Mouse (Mus musculus) CD8-positive naive resting alpha-beta T cell, adult 2 months (primary cell): ENCODE measurements around the gene Nfib.

ENCODE experiments used
- DNase-seq, 2 experiments: peaks; one replicate each; pipeline ENCODE4 v3.0.0; 2022; ENCODE audit warnings: low read depth in 2 of 2, low spot score in 2 of 2

Gene Nfib

GRCm38 (mm10) chr4:82502012-82502411 lies 203.5 kb downstream of the Nfib start:
- no peak for DNase-seq

GRCm38 (mm10) chr4:82500578-82501098 lies 204.9 kb downstream of the Nfib start:
- no peak for DNase-seq

GRCm38 (mm10) chr4:82499725-82500577 lies 205.6 kb downstream of the Nfib start:
- DNase-seq: no peak

GRCm38 (mm10) chr4:82499238-82499637 lies 206.3 kb downstream of the Nfib start:
- no peak for DNase-seq

GRCm38 (mm10) chr4:82497671-82498631 lies 207.6 kb downstream of the Nfib start:
- no peak for DNase-seq

GRCm38 (mm10) chr4:82497141-82497566 lies 208.4 kb downstream of the Nfib start:
- no peak for DNase-seq

- DNase-seq: no peak
Measured at GRCm38 (mm10) chr4:82496383-82496782, 209.2 kb downstream of the Nfib start.

DNA sequence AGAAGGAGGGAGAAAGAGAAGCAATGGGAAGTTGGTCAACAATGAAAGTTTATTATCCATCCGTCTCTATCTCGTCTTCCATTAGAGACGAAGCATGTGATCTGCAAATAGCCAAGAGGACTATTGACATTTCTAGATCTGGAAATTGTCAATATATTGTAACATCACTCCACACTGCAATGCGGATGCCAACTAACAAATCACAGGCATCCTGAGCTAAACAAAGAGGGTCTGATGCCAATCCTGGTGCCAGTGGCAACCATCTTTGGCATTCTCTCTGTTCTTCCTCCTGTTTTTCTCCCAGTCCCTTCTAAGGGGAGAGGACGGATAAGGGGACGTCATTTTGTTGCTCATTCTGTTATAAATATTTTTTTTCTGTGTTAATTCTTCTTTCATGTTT lies 209.9 kb downstream of the Nfib start:
- DNase-seq: no peak

GRCm38 (mm10) chr4:82494829-82495228 lies 210.7 kb downstream of the Nfib start:
- DNase-seq: no peak

DNA sequence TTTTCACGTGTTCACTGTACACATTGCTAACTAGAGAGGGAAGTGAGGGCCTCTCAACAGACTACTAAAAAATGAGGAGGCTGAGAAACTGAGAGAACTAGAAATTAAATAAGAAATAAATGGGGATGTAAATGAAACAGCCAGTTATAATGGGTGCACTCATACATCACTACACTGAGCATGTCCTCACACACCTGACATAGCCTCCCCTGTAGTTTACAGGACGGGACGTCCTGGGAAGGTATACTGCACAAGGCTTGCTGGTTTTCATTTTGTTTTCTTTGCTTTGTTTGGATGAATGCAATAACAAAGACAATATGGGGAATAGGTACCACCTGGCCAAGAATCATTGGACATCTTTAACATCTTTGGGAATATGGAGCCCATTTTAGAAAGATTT lies 211.1 kb downstream of the Nfib start:
- DNase-seq: no peak

DNA sequence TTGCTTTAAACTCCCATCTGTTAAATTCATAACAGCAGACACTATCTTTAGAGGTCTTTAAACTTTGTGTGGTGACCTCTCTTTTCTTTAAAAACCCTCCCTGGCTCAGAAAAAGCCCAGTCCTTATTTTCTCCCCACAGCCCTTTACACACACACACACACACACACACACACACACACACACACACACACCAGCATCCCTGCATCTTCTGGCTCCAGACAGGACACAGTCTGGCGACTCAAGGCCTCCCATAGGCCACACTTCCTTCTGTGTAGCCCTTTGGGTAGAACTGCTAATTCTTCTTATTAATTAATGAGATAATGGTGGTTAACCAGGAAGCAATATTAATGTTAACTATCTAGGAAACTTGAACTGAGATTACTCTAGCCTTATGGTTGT lies 211.7 kb downstream of the Nfib start:
- no peak for DNase-seq

DNA sequence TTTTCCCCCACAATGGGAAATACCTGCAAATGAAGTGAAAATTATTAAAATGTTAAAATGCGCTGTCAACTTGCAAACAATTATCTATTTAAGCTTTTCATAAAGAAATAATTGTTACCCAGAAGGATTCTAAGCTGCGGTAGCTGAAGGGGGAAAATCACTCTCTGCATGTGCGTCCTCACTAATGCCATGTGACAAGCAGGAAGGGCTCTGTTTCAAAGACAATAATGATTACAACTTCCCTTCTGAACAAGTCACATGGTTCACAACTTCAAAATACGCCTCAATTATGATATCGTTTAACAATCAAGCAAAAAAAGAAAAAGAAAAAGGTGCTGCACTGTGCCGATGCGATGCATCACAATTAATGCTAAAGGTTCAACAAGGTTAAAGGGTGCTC lies 212.2 kb downstream of the Nfib start:
- DNase-seq: no peak

- no peak for DNase-seq
Measured at GRCm38 (mm10) chr4:82492737-82493136, 212.8 kb downstream of the Nfib start.

- no peak for DNase-seq
Measured at GRCm38 (mm10) chr4:82489939-82490338, 215.6 kb downstream of the Nfib start.

DNA sequence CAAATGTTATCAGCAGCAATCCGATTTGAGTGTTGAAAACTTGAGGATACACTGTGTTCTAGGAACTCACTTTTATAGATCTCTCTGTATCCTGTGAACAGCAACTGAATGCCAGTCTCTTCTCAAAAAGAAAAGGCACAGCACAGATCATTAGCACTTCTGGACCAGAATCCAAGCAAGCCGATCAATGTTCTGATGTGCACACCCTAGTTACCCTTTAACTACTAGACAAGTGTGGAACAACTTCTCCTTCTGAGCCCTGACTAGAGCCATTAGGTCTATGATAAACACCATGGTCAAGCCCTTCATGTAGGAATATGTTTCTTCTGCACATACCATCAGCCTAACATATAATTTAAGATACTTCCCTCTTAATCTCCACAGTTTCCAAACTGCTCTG lies 219.6 kb downstream of the Nfib start:
- DNase-seq: no peak

DNA sequence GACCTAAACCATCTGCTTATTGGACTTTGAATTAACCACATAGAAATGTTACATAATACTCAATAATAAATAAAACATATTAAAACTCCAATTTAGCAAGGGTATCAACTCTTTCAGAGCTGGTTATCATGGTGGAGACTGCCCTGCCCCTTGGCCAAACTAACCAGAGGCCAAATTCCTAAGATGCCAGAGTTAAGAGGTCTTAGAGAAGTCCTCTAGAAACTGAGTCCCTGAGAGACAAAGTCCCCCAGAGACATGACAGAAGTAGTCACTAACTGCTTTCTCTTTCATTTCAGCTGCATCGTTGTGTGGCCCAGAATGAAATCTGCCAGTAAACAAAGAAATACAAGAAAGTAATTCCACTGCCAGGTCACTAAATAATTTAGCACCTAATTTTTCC lies 221.7 kb downstream of the Nfib start:
- DNase-seq: no peak

DNA sequence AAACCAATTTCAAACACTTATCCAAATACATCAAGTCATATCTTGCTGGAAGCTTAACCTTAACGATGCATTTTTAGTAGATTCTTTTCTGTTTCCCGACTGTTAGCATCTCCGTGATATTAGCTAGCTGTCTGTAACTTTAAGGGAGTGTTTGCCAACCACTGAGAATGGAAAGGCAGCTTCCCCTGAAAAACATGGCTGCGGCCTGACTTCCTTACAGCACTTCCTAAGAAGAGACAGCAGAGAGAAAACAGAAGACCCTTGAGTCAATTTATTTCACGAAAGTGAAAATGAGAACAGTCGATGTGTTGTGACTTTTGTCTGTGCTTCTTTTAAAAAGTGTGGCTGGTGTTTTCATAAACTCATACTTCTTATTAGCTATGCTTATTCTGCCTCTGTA lies 222.3 kb downstream of the Nfib start:
- DNase-seq: no peak

GRCm38 (mm10) chr4:82480635-82481034 lies 224.9 kb downstream of the Nfib start:
- DNase-seq: no peak

DNA sequence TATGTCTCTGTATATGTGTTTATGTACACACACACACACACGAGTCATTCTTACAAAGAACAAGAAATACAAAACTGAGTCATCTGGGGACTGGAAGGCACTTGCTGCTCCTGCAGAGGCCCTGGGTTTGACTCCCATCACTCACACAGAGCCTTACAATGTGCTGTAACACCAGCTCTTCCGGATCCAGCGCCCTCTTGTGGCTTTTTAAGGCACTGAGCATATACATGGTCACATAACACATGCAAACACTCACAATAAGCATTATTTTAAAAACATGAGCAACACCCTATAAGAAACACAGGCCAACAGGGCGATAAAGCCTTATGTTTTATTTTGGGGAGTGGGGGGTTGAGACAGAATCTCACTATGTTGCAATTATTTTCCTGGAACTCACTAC lies 226.2 kb downstream of the Nfib start:
- no peak for DNase-seq

DNA sequence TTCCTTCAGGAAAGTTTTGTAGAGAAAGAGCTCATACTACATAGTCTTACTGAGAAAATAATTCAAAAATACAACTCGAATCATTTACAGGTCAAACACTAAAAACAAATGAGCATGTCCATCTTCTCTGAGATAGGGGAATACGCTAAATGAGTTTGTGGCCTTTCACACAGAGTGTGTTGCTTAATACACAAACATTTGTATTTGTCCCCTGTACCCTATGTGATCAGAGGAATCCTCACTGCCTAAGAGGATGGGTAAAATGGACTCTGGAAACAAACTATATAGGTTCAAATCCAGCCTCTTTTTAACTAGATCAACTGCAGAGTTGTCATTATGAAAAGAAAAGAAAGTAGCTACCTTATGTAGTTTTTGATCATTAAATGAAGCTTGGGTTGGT lies 227.8 kb downstream of the Nfib start:
- no peak for DNase-seq

DNA sequence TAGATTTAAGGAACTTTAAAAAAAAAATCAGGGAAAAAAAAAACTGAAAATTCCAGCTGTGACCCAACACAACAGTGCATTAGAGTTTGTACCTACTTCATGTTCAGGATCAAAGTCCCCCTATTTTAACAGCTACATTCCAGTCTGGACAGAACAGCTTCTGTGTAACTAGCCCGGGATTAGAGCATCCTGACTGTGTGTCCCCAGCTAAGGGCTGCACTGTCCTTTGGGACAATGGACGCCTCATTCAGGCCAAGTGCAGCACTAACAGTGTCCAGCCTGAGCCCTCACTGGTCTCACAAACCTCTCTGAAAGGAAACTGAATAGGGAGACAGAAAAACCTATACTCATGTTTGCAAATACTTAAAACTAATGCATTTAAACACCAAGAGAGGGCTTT lies 229.1 kb downstream of the Nfib start:
- no peak for DNase-seq

GRCm38 (mm10) chr4:82474334-82474733 lies 231.2 kb downstream of the Nfib start:
- no peak for DNase-seq
